Mouse (Mus musculus) cerebellum, adult 9-10 months (tissue): Measurements from ENCODE around the gene Arf1.
"Not testable (repeated sequence)": the region's sequence is repeated elsewhere in the genome, so short reads cannot be mapped to it uniquely, and the experiment has no call there.

Experiments used
- DNase-seq: peaks from one replicate; pipeline ENCODE4 v3.0.0; 2022

The Arf1 gene

GRCm38 (mm10) chr11:59226251-59226650, 1.8 kb downstream of the Arf1 start:
- DNase-seq, result peak; percentile 18

- DNase-seq, result no peak
These were observed 2.9 kb downstream of the Arf1 start for GRCm38 (mm10) chr11:59225167-59225566.

- no peak for DNase-seq
These were observed 3.6 kb downstream of the Arf1 start for GRCm38 (mm10) chr11:59224470-59224869.

GRCm38 (mm10) chr11:59224025-59224424, 4.0 kb downstream of the Arf1 start:
- no peak for DNase-seq

GRCm38 (mm10) chr11:59222306-59222705, 5.8 kb downstream of the Arf1 start:
- DNase-seq, result no peak

- no peak for DNase-seq
These were observed 6.5 kb downstream of the Arf1 start for GRCm38 (mm10) chr11:59221604-59222003.

GRCm38 (mm10) chr11:59219064-59219463, 9.0 kb downstream of the Arf1 start:
- DNase-seq, result no peak

- no peak for DNase-seq
These were observed 9.6 kb downstream of the Arf1 start for GRCm38 (mm10) chr11:59218389-59218998.

- no peak for DNase-seq
These were observed 11.1 kb downstream of the Arf1 start for GRCm38 (mm10) chr11:59216955-59217354.

- no peak for DNase-seq
These were observed 15.1 kb downstream of the Arf1 start for GRCm38 (mm10) chr11:59212892-59213494.

- DNase-seq, result not testable (repeated sequence)
These were observed 15.8 kb downstream of the Arf1 start for GRCm38 (mm10) chr11:59212320-59212719.

GRCm38 (mm10) chr11:59211561-59211960, 16.5 kb downstream of the Arf1 start:
- DNase-seq, result not testable (repeated sequence)

- DNase-seq, result no peak
These were observed 18.1 kb downstream of the Arf1 start for GRCm38 (mm10) chr11:59210020-59210419.

- DNase-seq, result no peak
These were observed 18.5 kb downstream of the Arf1 start for GRCm38 (mm10) chr11:59209580-59209979.

- peak; percentile 74 for DNase-seq
These were observed 19.0 kb downstream of the Arf1 start for GRCm38 (mm10) chr11:59209003-59209441.

GRCm38 (mm10) chr11:59208153-59208831, 19.8 kb downstream of the Arf1 start, which contains the start of gene 2310033P09Rik:
2310033P09Rik (plus strand) TSS chr11:59208321.
- DNase-seq, result peak; percentile 94

GRCm38 (mm10) chr11:59202081-59202995, 25.7 kb downstream of the Arf1 start, which contains the start of gene Mrpl55:
Mrpl55 (plus strand) TSS chr11:59202486.
- peak; percentile 89 for DNase-seq

- DNase-seq, result no peak
These were observed 26.7 kb downstream of the Arf1 start for GRCm38 (mm10) chr11:59201216-59202002.

GRCm38 (mm10) chr11:59196230-59196629, 31.8 kb downstream of the Arf1 start:
- peak; percentile 3 for DNase-seq

- no peak for DNase-seq
These were observed 36.0 kb downstream of the Arf1 start, which contains the start of gene Guk1 for GRCm38 (mm10) chr11:59192059-59192386. Guk1 (minus strand) TSS chr11:59192212.

- DNase-seq, result peak; percentile 89
These were observed 36.6 kb downstream of the Arf1 start for GRCm38 (mm10) chr11:59191231-59192058.
